Mouse (Mus musculus): ENCODE results near the gene Cdca3. TPM values are rescaled to one million over a fixed set of nuclear protein-coding genes. Genes with fewer than 3 reads are reported as not detected.
"Not testable (repeated sequence)": the region's sequence is repeated elsewhere in the genome, so short reads cannot be mapped to it uniquely, and the experiment has no call there.

The Cdca3 gene
- polyA plus RNA-seq, 1 experiment from 2014 or later: 188 TPM

DNA sequence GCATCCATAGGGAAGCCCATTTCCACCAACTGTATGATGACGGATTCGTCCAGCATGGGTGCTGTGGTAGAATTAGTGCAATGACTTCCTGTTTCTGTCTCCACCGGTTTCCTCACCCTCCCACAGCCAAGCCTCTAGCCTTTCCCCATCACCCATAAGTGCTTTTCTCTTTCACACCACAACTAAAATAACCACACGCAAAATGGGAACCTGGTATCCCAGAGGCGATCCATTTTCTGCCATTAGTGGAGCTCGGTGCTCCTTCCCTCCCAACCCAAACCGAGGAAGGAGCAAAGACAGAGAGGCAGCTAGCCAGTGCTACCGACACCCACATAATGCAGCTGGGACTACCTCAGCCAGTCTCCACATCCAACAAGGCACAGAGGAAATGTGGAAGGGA, 11.4 kb upstream of the Cdca3 start:
- H3K27ac ChIP-seq: no peak overlapping the region
- H3K4me1 ChIP-seq: peaks cover 12% of the 10 kb centered on the region
- H3K4me2 ChIP-seq: no peak overlapping the region
- no peaks in the 10 kb centered on the region for H3K9me3 ChIP-seq
- no peak overlapping the region for H3K4me3 ChIP-seq
- WGBS: 89% methylated on average over 8 of the region's 8 CpGs
- ATAC-seq (ENCODE audit: borderline replicate concordance, extremely low read depth, low FRiP score, low TSS enrichment): no peak
- H3K9ac ChIP-seq: no peak overlapping the region
- H3K36me3 ChIP-seq: peaks cover 71% of the 10 kb centered on the region
- H3K27me3 ChIP-seq: no peaks in the 10 kb centered on the region

DNA sequence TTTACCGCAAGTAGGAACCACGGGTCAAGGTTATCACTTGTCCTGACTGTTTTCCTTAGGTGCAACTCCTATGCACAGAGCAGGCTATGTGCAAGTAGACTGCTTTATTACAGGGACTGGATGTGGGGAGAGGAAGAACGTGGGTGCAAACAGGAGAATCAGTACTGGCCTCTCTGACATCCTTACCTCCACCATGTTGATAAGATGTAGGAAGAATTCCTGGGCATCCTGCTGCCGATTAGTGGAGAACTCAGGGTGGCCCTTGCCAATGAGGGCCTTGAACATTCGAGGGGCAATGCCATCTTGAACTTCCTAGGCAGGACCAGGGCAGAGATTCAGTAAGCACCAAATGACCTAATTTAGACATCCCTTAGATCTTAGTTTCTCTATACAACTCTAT, 8.5 kb upstream of the Cdca3 start:
- no peaks in the 10 kb centered on the region for H3K9me3 ChIP-seq
- H3K4me2 ChIP-seq: no peak overlapping the region
- no peak for ATAC-seq (ENCODE audit: borderline replicate concordance, extremely low read depth, low FRiP score, low TSS enrichment)
- no peaks in the 10 kb centered on the region for H3K4me1 ChIP-seq
- H3K4me3 ChIP-seq: no peak overlapping the region
- no peaks in the 10 kb centered on the region for H3K27me3 ChIP-seq
- 88% methylated on average over 5 of the region's 5 CpGs for WGBS
- H3K27ac ChIP-seq: no peak overlapping the region
- H3K36me3 ChIP-seq: peaks cover 96% of the 10 kb centered on the region
- no peak overlapping the region for H3K9ac ChIP-seq

DNA sequence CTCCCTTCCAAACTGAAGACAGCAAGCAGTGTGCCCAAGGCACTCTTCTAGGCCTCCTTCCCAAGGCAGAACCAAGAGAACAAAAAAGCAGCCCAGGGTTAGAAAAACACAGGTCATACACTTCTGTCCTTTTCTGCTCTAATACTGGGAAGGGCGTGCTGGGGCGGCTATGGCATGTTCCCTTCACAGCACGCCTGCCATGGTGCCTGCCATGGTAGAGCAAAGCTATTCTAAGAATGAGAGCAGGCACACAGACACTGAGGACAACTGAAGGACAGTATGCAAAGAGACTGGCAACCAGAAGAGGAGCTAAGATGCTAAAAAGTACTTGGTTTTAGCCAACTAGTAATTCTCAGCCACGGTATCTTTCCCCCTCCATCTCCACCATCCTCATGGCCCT, 7.3 kb upstream of the Cdca3 start:
- no peak overlapping the region for H3K4me3 ChIP-seq
- 0 out of 2 replicates have a peak, but pooled peaks cover under 1% of the 10 kb centered on the region for H3K4me1 ChIP-seq
- no peak for ATAC-seq (ENCODE audit: borderline replicate concordance, extremely low read depth, low FRiP score, low TSS enrichment)
- H3K27ac ChIP-seq: no peak overlapping the region
- peaks cover 93% of the 10 kb centered on the region for H3K36me3 ChIP-seq
- no peak overlapping the region for H3K4me2 ChIP-seq
- 94% methylated on average over 4 of the region's 4 CpGs for WGBS
- H3K27me3 ChIP-seq: no peaks in the 10 kb centered on the region
- no peaks in the 10 kb centered on the region for H3K9me3 ChIP-seq
- H3K9ac ChIP-seq: no peak overlapping the region

DNA sequence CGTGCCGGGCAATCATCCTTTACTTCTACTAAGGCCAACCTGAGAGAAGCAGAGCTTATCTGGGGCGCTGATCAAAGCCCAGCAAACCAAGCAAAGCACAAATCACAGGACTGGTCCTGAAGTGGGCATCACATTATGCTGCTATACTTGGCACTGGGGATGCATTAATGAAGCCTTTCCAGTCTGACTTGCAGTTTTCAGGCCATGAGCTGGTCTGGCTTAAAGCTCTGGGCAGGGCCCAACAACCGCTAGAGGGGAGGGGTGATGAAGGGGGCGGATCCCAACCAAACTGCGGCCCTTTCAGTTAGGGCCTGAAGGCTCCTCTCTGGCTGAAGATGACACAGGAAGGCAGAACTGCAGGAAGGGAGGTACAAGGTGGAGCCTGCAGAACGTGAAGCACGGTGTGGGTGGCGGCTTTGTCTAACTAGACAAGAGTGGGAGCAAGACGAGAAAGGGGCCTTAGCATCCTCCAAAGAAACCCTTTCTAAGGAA, 1.2 kb upstream of the Cdca3 start:
- peak overlapping the region; percentile 27 for H3K27ac ChIP-seq
- ATAC-seq (ENCODE audit: borderline replicate concordance, extremely low read depth, low FRiP score, low TSS enrichment): no peak
- H3K36me3 ChIP-seq: peaks cover 47% of the 10 kb centered on the region
- no peaks in the 10 kb centered on the region for H3K9me3 ChIP-seq
- H3K4me2 ChIP-seq: peak overlapping the region; percentile 82
- H3K27me3 ChIP-seq: no peaks in the 10 kb centered on the region
- WGBS: 18% methylated on average over 10 of the region's 10 CpGs
- H3K9ac ChIP-seq: peak overlapping the region; percentile 62
- H3K4me1 ChIP-seq: peaks cover 27% of the 10 kb centered on the region
- peak overlapping the region; percentile 61 for H3K4me3 ChIP-seq

DNA sequence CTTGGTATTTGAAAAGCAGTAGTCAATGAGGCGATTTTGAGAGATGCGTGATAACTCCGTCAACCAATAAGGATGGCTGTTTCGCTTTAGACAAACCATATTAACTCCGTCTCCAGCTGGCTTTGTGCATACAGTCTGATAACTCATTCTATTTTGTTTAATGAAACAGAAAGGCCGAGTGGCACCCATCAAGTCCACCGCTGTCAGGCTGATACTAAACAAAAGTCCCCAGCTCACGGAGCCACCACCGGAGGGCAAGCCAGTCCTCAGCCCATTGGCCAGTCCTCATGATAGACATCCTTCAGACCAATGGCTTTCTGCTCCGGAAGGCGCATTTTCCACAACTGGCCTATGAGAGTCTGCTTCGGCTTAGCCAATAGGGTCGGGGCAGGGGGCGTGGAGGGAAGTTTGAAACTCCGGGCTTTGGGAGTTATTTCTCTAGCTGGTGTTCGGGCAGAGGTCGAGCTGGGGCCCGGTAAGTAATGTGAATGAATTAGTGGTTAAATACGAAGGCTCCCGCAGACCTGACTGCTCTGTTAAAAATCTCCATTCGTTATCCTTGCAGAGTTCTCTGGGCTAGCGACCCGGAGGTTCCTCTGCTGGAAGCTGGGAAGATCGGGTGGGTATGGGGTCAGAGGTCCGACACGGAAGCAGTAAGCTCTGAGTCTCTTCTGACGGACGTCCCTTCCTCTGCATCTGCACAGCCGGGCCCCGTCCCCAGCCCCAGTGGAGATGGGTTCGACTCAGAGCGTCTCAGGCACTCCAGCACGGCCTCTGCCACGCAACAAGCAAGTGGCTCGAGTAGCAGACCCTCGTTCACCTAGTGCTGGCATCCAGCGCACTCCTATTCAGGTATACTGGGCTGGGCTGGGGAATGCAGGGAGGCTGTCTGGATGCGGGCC, 703 bp downstream of the Cdca3 start:
- H3K4me2 ChIP-seq: peak overlapping the region; percentile 85
- H3K27me3 ChIP-seq: no peaks in the 10 kb centered on the region
- peak overlapping the region; percentile 93 for H3K27ac ChIP-seq
- under 1% methylated on average over 38 of the region's 38 CpGs for WGBS
- H3K36me3 ChIP-seq: peaks cover 42% of the 10 kb centered on the region
- peak overlapping the region; percentile 61 for H3K4me3 ChIP-seq
- peaks cover 27% of the 10 kb centered on the region for H3K4me1 ChIP-seq
- ATAC-seq (ENCODE audit: borderline replicate concordance, extremely low read depth, low FRiP score, low TSS enrichment): peak; percentile 90
- H3K9me3 ChIP-seq: no peaks in the 10 kb centered on the region
- peak overlapping the region; percentile 75 for H3K9ac ChIP-seq

DNA sequence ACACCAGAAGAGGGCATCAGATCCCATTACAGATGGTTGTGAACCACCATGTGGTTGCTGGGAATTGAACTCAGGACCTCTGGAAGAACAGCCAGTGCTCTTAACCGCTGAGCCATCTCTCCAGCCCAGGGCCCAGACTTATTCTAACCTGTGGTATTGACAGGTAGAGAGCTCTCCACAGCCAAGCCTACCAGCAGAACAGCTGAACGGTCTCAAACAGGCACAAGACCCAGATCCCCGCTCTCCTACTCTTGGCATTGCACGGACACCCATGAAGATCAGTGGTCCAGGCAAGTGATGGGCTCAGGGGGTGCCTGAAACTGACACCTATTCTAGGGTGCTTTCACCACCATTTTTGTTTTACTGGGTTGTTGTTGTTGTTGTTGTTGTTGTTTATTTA, 1.9 kb downstream of the Cdca3 start:
- not testable (repeated sequence) for H3K27me3 ChIP-seq; H3K27ac ChIP-seq; H3K9ac ChIP-seq; H3K9me3 ChIP-seq; ATAC-seq (ENCODE audit: borderline replicate concordance, extremely low read depth, low FRiP score, low TSS enrichment)
- Histone ChIP-seq H3K36me3 (peaks cover 32% of the 10 kb centered on the region), H3K4me1 (peaks cover 34% of the 10 kb centered on the region), H3K4me2 (peak overlapping the region; percentile 85), H3K4me3 (peak overlapping the region; percentile 61)
- WGBS: 84% methylated on average over 4 of the region's 4 CpGs

DNA sequence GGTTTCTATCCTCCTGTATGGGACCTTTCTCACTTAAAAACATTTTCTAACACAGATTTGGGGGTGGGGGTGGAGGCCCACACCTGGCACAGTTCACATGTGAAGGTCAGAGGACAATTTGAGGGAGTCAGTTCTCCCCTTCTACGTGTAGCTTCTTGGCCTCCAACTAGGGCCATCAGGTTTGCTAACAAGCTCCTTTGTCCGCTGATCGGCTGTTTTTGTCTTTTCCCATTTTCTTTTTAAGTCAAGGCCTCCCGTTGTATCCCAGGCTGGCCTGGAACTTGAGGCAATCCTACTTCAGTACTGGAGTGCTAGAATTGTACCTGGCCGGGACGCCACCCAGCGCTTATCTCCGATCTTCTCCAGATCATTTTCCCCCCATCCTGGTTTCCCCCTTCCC, 2.3 kb downstream of the Cdca3 start:
- H3K4me1 ChIP-seq: peaks cover 39% of the 10 kb centered on the region
- peaks cover 30% of the 10 kb centered on the region for H3K36me3 ChIP-seq
- no peaks in the 10 kb centered on the region for H3K27me3 ChIP-seq
- 85% methylated on average over 8 of the region's 8 CpGs for WGBS
- H3K4me2 ChIP-seq: no peak overlapping the region
- no peak for ATAC-seq (ENCODE audit: borderline replicate concordance, extremely low read depth, low FRiP score, low TSS enrichment)
- no peak overlapping the region for H3K9ac ChIP-seq
- H3K27ac ChIP-seq: no peak overlapping the region
- no peaks in the 10 kb centered on the region for H3K9me3 ChIP-seq
- peak overlapping the region; percentile 61; the same call in 1 of the 2 replicates for H3K4me3 ChIP-seq

DNA sequence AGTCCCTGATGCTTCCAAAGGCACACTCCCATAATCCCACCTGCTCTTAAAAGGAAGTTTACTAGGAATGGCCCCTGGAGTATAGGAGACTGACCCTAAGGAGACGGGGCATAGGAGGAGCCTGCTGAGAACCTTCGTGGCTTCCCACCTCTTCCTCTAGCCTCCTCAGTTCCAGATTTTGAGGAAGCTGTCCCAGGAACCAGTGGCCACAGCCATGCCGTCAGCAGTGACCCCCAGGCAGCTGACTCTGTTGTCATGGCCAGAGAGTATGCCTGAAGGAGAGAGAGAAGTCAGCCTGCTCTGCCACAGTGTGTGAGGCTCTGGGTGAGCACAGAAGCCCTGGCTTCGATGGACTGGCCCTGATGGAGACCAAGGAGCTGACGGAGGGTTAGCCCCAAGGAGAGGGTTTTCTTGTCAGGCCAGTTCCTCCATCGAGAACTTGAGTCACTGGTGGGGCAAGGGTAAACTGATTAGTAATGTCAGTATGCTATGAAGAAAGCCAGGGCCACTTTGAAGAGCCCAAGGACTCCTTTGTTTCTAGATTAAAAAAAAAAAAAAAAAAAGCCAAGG, 5.2 kb downstream of the Cdca3 start:
- no peak for ATAC-seq (ENCODE audit: borderline replicate concordance, extremely low read depth, low FRiP score, low TSS enrichment)
- Histone ChIP-seq H3K4me1 (peaks cover 40% of the 10 kb centered on the region), H3K27me3 (no peaks in the 10 kb centered on the region), H3K9ac (no peak overlapping the region), H3K4me3 (no peak overlapping the region), H3K27ac (no peak overlapping the region), H3K4me2 (no peak overlapping the region), H3K9me3 (no peaks in the 10 kb centered on the region), H3K36me3 (peaks cover 30% of the 10 kb centered on the region)
- WGBS: 78% methylated on average over 6 of the region's 6 CpGs

DNA sequence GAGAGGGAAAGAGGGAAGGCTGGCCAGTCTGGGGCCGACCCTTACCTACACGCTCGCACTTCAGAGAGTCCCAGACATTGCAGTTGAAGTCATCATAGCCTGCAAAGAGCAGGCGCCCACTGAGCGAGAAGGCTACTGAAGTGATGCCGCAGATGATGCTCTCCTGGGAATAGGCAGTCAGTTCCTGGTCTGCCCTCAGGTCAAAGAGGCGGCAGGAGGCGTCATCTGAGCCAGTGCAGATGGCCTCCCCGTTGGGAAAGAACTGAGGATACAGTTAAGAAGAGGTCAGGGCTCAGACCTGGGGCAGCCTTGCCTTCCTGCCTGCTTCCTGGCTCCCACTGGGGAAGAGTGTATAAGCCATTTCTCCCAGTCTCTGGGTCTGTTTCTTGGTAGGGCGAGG, 6.2 kb downstream of the Cdca3 start:
- no peak overlapping the region for H3K27ac ChIP-seq

DNA sequence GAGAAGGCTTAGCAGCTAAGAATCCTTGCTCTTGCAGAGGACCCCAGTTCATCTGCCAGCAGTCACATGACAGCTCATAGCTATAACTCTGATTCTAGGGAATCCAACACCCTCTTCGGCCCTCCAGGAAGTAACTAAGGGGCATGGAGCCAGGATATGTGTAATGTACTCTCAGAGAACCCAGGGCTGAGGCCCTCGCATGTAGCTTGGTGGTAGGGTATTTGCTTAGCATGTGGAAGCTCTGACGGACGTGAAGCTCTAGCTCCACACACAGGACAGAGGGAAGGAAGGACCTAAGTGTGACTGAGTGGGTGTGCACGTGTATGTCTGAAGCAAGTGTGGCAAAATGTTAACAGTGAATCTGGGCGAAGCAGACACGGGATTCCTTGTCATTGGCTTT, 7.1 kb downstream of the Cdca3 start:
- no peak; the same call in 1 of the 2 replicates for ATAC-seq (ENCODE audit: borderline replicate concordance, extremely low read depth, low FRiP score, low TSS enrichment)
- H3K4me1 ChIP-seq: peaks cover 34% of the 10 kb centered on the region

More for the DNA sequence above, 6.2 kb downstream of the Cdca3 start:
- no peaks in the 10 kb centered on the region for H3K27me3 ChIP-seq
- H3K9ac ChIP-seq: no peak overlapping the region
- no peak overlapping the region for H3K4me3 ChIP-seq
- WGBS: 61% methylated on average over 10 of the region's 10 CpGs
- ATAC-seq (ENCODE audit: borderline replicate concordance, extremely low read depth, low FRiP score, low TSS enrichment): no peak
- peaks cover 30% of the 10 kb centered on the region for H3K36me3 ChIP-seq
- no peaks in the 10 kb centered on the region for H3K9me3 ChIP-seq
- no peak overlapping the region for H3K4me2 ChIP-seq
- H3K4me1 ChIP-seq: peaks cover 43% of the 10 kb centered on the region

DNA sequence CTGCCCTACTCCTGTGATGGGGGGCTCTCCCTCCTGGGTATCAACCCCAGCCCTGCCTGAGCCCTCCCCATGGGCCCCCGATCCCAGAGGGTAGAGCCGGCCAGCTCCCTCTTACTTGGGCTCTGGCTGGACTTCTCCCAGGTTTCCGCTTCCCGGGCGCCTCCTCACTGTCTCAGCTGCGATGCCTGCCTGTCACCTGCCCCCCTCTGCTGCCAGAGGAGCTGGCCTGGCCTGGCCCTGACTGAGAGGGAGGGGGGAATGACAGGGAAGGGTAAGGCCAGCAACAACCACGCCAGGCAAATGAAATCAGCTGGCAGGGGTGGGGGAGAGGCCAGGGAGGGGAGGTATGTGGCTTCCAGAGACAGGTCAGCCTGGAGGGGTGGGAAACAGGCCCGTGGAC, 10.5 kb downstream of the Cdca3 start:
- peaks cover 32% of the 10 kb centered on the region for H3K4me1 ChIP-seq
- H3K9me3 ChIP-seq: no peaks in the 10 kb centered on the region
- peaks cover 3% of the 10 kb centered on the region; the same call in 1 of the 2 replicates for H3K36me3 ChIP-seq
- no peaks in the 10 kb centered on the region for H3K27me3 ChIP-seq
- H3K27ac ChIP-seq: no peak overlapping the region
- H3K9ac ChIP-seq: no peak overlapping the region
- no peak overlapping the region for H3K4me2 ChIP-seq
- peak; percentile 19; the same call in 1 of the 2 replicates for ATAC-seq (ENCODE audit: borderline replicate concordance, extremely low read depth, low FRiP score, low TSS enrichment)
- 8% methylated on average over 8 of the region's 8 CpGs for WGBS
- H3K4me3 ChIP-seq: no peak overlapping the region

More for the DNA sequence above, 7.1 kb downstream of the Cdca3 start:
- Histone ChIP-seq H3K9ac (no peak overlapping the region), H3K9me3 (no peaks in the 10 kb centered on the region), H3K27ac (no peak overlapping the region), H3K36me3 (peaks cover 30% of the 10 kb centered on the region), H3K4me2 (no peak overlapping the region), H3K4me3 (no peak overlapping the region), H3K27me3 (no peaks in the 10 kb centered on the region)
- 48% methylated on average over 7 of the region's 7 CpGs for WGBS
